Comparison of ENCODE assay signal across 29 mouse cellular contexts in the genomic region with DNA sequence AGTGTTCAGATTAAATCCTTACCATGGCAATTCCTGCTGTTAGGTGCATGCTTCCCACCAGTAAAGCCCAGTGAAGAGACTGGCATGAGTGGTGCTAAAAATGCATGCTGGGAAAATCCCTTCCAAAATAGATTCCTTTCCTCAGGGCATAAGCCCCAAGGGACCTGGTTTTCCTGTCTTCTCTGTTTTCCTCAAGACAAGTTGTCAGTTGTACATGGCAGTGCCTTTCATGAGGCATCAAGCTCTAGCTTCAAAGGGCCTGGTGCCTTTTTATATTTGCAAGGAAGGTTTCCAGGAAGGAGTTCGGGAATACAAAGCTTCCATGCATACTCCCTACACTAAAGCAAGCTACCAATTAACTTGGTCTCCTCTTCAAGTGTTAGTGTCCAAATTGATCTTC.
DNase-seq lines count a peak whose midpoint lies in the region; ATAC-seq lines count a peak whose summit lies in the region.
"Had no signal": no experiment of that assay in that cellular context is flagged by ENCODE, and none has a peak within 500 bp of the region (broad histone marks: within the 10 kb centered on the region; RNA-seq: fewer than 3 reads in every experiment).

No protein-coding gene starts in this region.

- H3K4me2 ChIP-seq in midbrain, embryonic 13.5 days (replicated peaks): no peak overlapping the region
- H3K4me2 ChIP-seq in midbrain, embryonic 15.5 days: no peak overlapping the region
- H3K4me2 ChIP-seq: embryonic facial prominence, embryonic 13.5 days; forebrain, embryonic 12.5 days; forebrain, embryonic 15.5 days; heart, embryonic 12.5 days; heart, embryonic 15.5 days; hindbrain, embryonic 13.5 days; intestine, embryonic 15.5 days had no signal

- 0 out of 2 replicates have a peak, but pooled peaks have one; percentile 20 for ATAC-seq in midbrain, embryonic 13.5 days
- ATAC-seq in midbrain, embryonic 15.5 days (replicated peaks): no peak; the same call in 1 of the 2 replicates
- ATAC-seq: forebrain, embryonic 15.5 days; hindbrain, embryonic 16.5 days; intestine, embryonic 15.5 days had no signal

- H3K27me3 ChIP-seq in midbrain, embryonic 13.5 days: no peaks in the 10 kb centered on the region
- H3K27me3 ChIP-seq in midbrain, embryonic 15.5 days (replicated peaks): no peaks in the 10 kb centered on the region
- H3K27me3 ChIP-seq: CH12.LX; embryonic facial prominence, embryonic 13.5 days; forebrain, embryonic 12.5 days; forebrain, embryonic 15.5 days; heart, embryonic 12.5 days; heart, embryonic 15.5 days; hindbrain, embryonic 13.5 days; intestine, embryonic 15.5 days had no signal

- no peaks in the 10 kb centered on the region for H3K36me3 ChIP-seq in midbrain, embryonic 13.5 days
- H3K36me3 ChIP-seq in midbrain, embryonic 15.5 days (replicated peaks): no peaks in the 10 kb centered on the region
- H3K36me3 ChIP-seq: embryonic facial prominence, embryonic 10.5 days; embryonic facial prominence, embryonic 13.5 days; forebrain, embryonic 12.5 days; forebrain, embryonic 15.5 days; G1E; heart, embryonic 12.5 days; heart, embryonic 15.5 days; hindbrain, embryonic 10.5 days; hindbrain, embryonic 13.5 days; intestine, embryonic 15.5 days had no signal

- 67% methylated on average over 1 of the region's 1 CpGs for WGBS in midbrain, embryonic 13.5 days
- 49% methylated on average over 1 of the region's 1 CpGs for WGBS in midbrain, embryonic 15.5 days

- H3K4me3 ChIP-seq in midbrain, embryonic 13.5 days (replicated peaks): no peak overlapping the region
- no peak overlapping the region for H3K4me3 ChIP-seq in midbrain, embryonic 15.5 days
- H3K4me3 ChIP-seq: embryonic facial prominence, embryonic 10.5 days; embryonic facial prominence, embryonic 13.5 days; erythroblast, embryonic 14.5 days; forebrain, embryonic 12.5 days; forebrain, embryonic 15.5 days; heart, embryonic 12.5 days; heart, embryonic 15.5 days; hindbrain, embryonic 10.5 days; hindbrain, embryonic 13.5 days; intestine, embryonic 15.5 days had no signal

- no peak overlapping the region for H3K27ac ChIP-seq in midbrain, embryonic 13.5 days
- no peak overlapping the region for H3K27ac ChIP-seq in midbrain, embryonic 15.5 days
- H3K27ac ChIP-seq: embryonic facial prominence, embryonic 10.5 days; embryonic facial prominence, embryonic 13.5 days; forebrain, embryonic 12.5 days; forebrain, embryonic 15.5 days; heart, embryonic 15.5 days; hindbrain, embryonic 10.5 days; hindbrain, embryonic 13.5 days; intestine, embryonic 15.5 days had no signal

- H3K9me3 ChIP-seq in midbrain, embryonic 13.5 days: no peaks in the 10 kb centered on the region
- H3K9me3 ChIP-seq in midbrain, embryonic 15.5 days: no peaks in the 10 kb centered on the region
- H3K9me3 ChIP-seq: embryonic facial prominence, embryonic 10.5 days; embryonic facial prominence, embryonic 13.5 days; forebrain, embryonic 12.5 days; forebrain, embryonic 15.5 days; G1E; heart, embryonic 12.5 days; heart, embryonic 15.5 days; hindbrain, embryonic 10.5 days; hindbrain, embryonic 13.5 days; intestine, embryonic 15.5 days had no signal

- no peak overlapping the region for H3K9ac ChIP-seq in midbrain, embryonic 13.5 days (replicated peaks)
- no peak overlapping the region for H3K9ac ChIP-seq in midbrain, embryonic 15.5 days
- H3K9ac ChIP-seq: embryonic facial prominence, embryonic 13.5 days; forebrain, embryonic 12.5 days; forebrain, embryonic 15.5 days; heart, embryonic 12.5 days; heart, embryonic 15.5 days; hindbrain, embryonic 13.5 days; intestine, embryonic 15.5 days had no signal

- DNase-seq in cerebellum, adult 9-10 months: peak; percentile 0
- no peak for DNase-seq in cerebellum, adult 11 months
- DNase-seq in brain, adult 2 months (ENCODE audit: low read depth, low spot score): peak; percentile 3
- DNase-seq in cerebellum, adult 8-10 months: no peak
- DNase-seq: adrenal gland, adult 2 months; adrenal gland, postnatal 14 days; B cell, adult 2 months; cerebellum, adult 2 months; cerebellum, postnatal 25 days; embryo, embryonic 11 days; gastrocnemius, postnatal 25 days; heart, postnatal 10 days; heart, postnatal 36 days; kidney, adult 11 months had no signal

- H3K4me1 ChIP-seq in midbrain, embryonic 13.5 days (replicated peaks): peaks cover 4% of the 10 kb centered on the region; the same call in 1 of the 2 replicates
- H3K4me1 ChIP-seq in midbrain, embryonic 15.5 days: no peaks in the 10 kb centered on the region
- H3K4me1 ChIP-seq: embryonic facial prominence, embryonic 13.5 days; forebrain, embryonic 12.5 days; forebrain, embryonic 15.5 days; heart, embryonic 15.5 days; hindbrain, embryonic 10.5 days; hindbrain, embryonic 13.5 days; intestine, embryonic 15.5 days had no signal

Comparison
In these comparisons a context has a peak if more than half of its experiments do, and no peak if none do; other contexts are left out.
1. DNase-seq: peak in cerebellum, adult 9-10 months (single experiment) and brain, adult 2 months (single experiment); none in cerebellum, adult 11 months (single experiment) and cerebellum, adult 8-10 months (single experiment).